Mouse (Mus musculus): ENCODE measurements around the gene Hmga1. TPM values are rescaled to one million over a fixed set of nuclear protein-coding genes. Genes with fewer than 3 reads are reported as not detected.

Hmga1 gene
- polyA plus RNA-seq, 1 experiment from 2014 or later, result 456 TPM

DNA sequence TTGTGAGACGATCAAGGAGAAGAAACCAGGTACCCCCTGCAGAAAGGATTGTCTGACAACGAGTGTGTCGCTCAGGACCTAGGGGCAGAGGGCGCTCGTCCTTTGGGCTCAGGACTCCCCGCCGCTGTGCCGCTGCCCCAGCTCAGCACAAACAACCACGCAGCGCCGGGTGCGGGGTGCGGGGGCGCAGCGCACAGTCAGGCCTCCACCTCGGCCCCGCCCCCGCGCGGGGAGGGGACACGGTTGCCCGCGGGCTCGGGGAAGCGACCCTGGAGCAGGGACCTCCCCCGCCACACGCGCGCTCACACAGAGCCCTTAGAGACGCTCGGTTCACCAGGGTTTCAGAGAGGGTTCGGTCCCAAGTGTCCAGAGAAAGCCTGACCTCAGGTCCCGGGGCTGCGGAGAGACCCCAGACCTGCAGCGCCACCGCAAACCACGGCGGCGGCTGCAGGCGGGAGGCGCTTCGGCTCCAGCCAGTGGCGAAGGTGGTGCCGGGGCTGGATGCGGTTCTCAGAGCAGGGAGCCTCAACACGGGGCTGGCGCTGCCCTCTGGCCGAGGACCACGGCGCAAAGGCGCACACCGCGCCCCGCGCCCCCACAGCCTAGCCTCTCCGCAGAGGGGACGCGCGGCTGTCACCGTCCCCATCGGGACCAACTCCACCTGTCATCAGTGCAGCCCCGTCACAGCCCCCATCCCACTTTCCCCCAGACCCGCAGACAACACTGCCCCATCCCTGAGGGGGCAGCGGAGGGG, 44.3 kb upstream of the Hmga1 start:
- H3K4me2 ChIP-seq (ENCODE audit: low read depth), result peak overlapping the region; percentile 97
- H3K27ac ChIP-seq (ENCODE audit: low read depth, low read length), result 0 out of 2 replicates have a peak overlapping the region, but pooled peaks have one; percentile 39
- DNase-seq (ENCODE audit: low spot score) (peak; percentile 56), ATAC-seq (ENCODE audit: insufficient read depth, low FRiP score, low TSS enrichment) (peak; percentile 22; the same call in 1 of the 2 replicates)
- peak overlapping the region; percentile 57 for H3K4me3 ChIP-seq (ENCODE audit: low read depth, low read length)
- peaks cover 9% of the 10 kb centered on the region for H3K4me1 ChIP-seq (ENCODE audit: control insufficient read depth, insufficient read depth, low read length)
- H3K36me3 ChIP-seq (ENCODE audit: control insufficient read depth, insufficient read depth, low read length), result no peaks in the 10 kb centered on the region
- WGBS, result under 1% methylated on average over 42 of the region's 64 CpGs
- peak overlapping the region; percentile 69 for H3K9ac ChIP-seq (ENCODE audit: low read length)
- H3K9me3 ChIP-seq (ENCODE audit: control insufficient read depth, low read length), result no peaks in the 10 kb centered on the region
- H3K27me3 ChIP-seq (ENCODE audit: control insufficient read depth, insufficient read depth, low read length), result peaks cover 54% of the 10 kb centered on the region

GRCm38 (mm10) chr17:27512619-27513161, 43.6 kb upstream of the Hmga1 start:
- ATAC-seq (ENCODE audit: insufficient read depth, low FRiP score, low TSS enrichment), result peak; percentile 28; the same call in 1 of the 2 replicates

DNA sequence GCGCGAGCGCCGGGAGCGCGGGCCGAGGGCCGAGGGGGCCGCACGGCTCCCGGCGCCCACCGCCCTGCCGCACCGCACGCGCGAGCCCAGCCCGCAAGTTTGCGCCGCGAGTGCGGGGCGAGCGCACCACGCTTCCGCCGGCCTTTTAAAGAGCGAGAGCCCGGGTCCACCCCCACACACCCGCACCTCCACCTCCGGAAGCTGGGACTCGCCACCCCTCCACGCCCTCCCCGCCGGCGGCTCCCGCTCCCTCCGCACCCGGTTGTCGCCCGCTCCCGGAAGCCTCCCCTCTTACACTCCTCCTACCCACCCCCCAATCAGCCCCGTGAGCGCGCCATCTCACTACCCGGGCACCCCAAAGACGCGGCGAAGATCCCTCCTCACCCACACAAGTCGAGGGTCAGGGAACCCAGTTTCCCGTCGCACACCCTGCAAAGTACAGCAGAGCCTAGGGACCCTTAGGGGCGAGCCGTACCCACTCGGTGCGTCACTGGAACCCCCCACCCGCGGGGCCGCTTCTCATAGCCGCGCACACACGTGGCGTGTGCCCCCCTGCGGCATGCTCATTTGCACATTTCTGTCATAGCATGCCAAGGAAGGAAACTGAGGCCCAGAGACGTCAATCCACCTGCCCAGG, 42.9 kb upstream of the Hmga1 start:
- peak overlapping the region; percentile 97 for H3K4me2 ChIP-seq (ENCODE audit: low read depth)
- peaks cover 54% of the 10 kb centered on the region for H3K27me3 ChIP-seq (ENCODE audit: control insufficient read depth, insufficient read depth, low read length)
- no peaks in the 10 kb centered on the region for H3K9me3 ChIP-seq (ENCODE audit: control insufficient read depth, low read length)
- H3K4me1 ChIP-seq (ENCODE audit: control insufficient read depth, insufficient read depth, low read length), result peaks cover 9% of the 10 kb centered on the region
- WGBS, result 1% methylated on average over 45 of the region's 66 CpGs
- no peaks in the 10 kb centered on the region for H3K36me3 ChIP-seq (ENCODE audit: control insufficient read depth, insufficient read depth, low read length)
- peak overlapping the region; percentile 57 for H3K4me3 ChIP-seq (ENCODE audit: low read depth, low read length)
- no peak overlapping the region for H3K27ac ChIP-seq (ENCODE audit: low read depth, low read length)
- DNase-seq (ENCODE audit: low spot score) (no peak), ATAC-seq (ENCODE audit: insufficient read depth, low FRiP score, low TSS enrichment) (no peak)
- peak overlapping the region; percentile 69 for H3K9ac ChIP-seq (ENCODE audit: low read length)

More at GRCm38 (mm10) chr17:27512619-27513161, 43.6 kb upstream of the Hmga1 start:
- peaks cover 54% of the 10 kb centered on the region for H3K27me3 ChIP-seq (ENCODE audit: control insufficient read depth, insufficient read depth, low read length)
- peak overlapping the region; percentile 97 for H3K4me2 ChIP-seq (ENCODE audit: low read depth)
- H3K36me3 ChIP-seq (ENCODE audit: control insufficient read depth, insufficient read depth, low read length), result no peaks in the 10 kb centered on the region
- under 1% methylated on average over 52 of the region's 78 CpGs for WGBS
- H3K9ac ChIP-seq (ENCODE audit: low read length), result peak overlapping the region; percentile 69
- peak overlapping the region; percentile 39; the same call in 1 of the 2 replicates for H3K27ac ChIP-seq (ENCODE audit: low read depth, low read length)
- DNase-seq (ENCODE audit: low spot score), result no peak
- H3K9me3 ChIP-seq (ENCODE audit: control insufficient read depth, low read length), result no peaks in the 10 kb centered on the region
- peaks cover 9% of the 10 kb centered on the region for H3K4me1 ChIP-seq (ENCODE audit: control insufficient read depth, insufficient read depth, low read length)
- H3K4me3 ChIP-seq (ENCODE audit: low read depth, low read length), result peak overlapping the region; percentile 57

- Histone ChIP-seq H3K4me1 (ENCODE audit: control insufficient read depth, insufficient read depth, low read length) (peaks cover 15% of the 10 kb centered on the region), H3K27me3 (ENCODE audit: control insufficient read depth, insufficient read depth, low read length) (peaks cover 54% of the 10 kb centered on the region), H3K36me3 (ENCODE audit: control insufficient read depth, insufficient read depth, low read length) (no peaks in the 10 kb centered on the region), H3K9me3 (ENCODE audit: control insufficient read depth, low read length) (no peaks in the 10 kb centered on the region), H3K27ac (ENCODE audit: low read depth, low read length) (no peak overlapping the region), H3K9ac (ENCODE audit: low read length) (no peak overlapping the region), H3K4me2 (ENCODE audit: low read depth) (peak overlapping the region; percentile 97), H3K4me3 (ENCODE audit: low read depth, low read length) (peak overlapping the region; percentile 57)
- DNase-seq (ENCODE audit: low spot score) (no peak), ATAC-seq (ENCODE audit: insufficient read depth, low FRiP score, low TSS enrichment) (no peak)
- WGBS, result 27% methylated on average over 27 of the region's 27 CpGs
Measured at GRCm38 (mm10) chr17:27513916-27514762, 42.2 kb upstream of the Hmga1 start.

- Histone ChIP-seq H3K4me1 (ENCODE audit: control insufficient read depth, insufficient read depth, low read length) (peaks cover 8% of the 10 kb centered on the region; the same call in 1 of the 2 replicates), H3K4me3 (ENCODE audit: low read depth, low read length) (no peak overlapping the region), H3K27ac (ENCODE audit: low read depth, low read length) (no peak overlapping the region), H3K9me3 (ENCODE audit: control insufficient read depth, low read length) (no peaks in the 10 kb centered on the region), H3K4me2 (ENCODE audit: low read depth) (no peak overlapping the region), H3K36me3 (ENCODE audit: control insufficient read depth, insufficient read depth, low read length) (no peaks in the 10 kb centered on the region), H3K27me3 (ENCODE audit: control insufficient read depth, insufficient read depth, low read length) (peaks cover 29% of the 10 kb centered on the region), H3K9ac (ENCODE audit: low read length) (no peak overlapping the region)
- ATAC-seq (ENCODE audit: insufficient read depth, low FRiP score, low TSS enrichment), result no peak
- WGBS, result 28% methylated on average over 9 of the region's 9 CpGs
- DNase-seq (ENCODE audit: low spot score), result no peak
Measured at GRCm38 (mm10) chr17:27518296-27518695, 38.0 kb upstream of the Hmga1 start.

- no peak overlapping the region for H3K4me3 ChIP-seq (ENCODE audit: low read depth, low read length)
- no peaks in the 10 kb centered on the region for H3K9me3 ChIP-seq (ENCODE audit: control insufficient read depth, low read length)
- ATAC-seq (ENCODE audit: insufficient read depth, low FRiP score, low TSS enrichment) (no peak), DNase-seq (ENCODE audit: low spot score) (peak; percentile 61)
- H3K4me2 ChIP-seq (ENCODE audit: low read depth), result no peak overlapping the region
- 36% methylated on average over 15 of the region's 15 CpGs for WGBS
- H3K9ac ChIP-seq (ENCODE audit: low read length), result no peak overlapping the region
- peaks cover 22% of the 10 kb centered on the region for H3K27me3 ChIP-seq (ENCODE audit: control insufficient read depth, insufficient read depth, low read length)
- no peak overlapping the region for H3K27ac ChIP-seq (ENCODE audit: low read depth, low read length)
- H3K4me1 ChIP-seq (ENCODE audit: control insufficient read depth, insufficient read depth, low read length), result peaks cover 8% of the 10 kb centered on the region; the same call in 1 of the 2 replicates
- H3K36me3 ChIP-seq (ENCODE audit: control insufficient read depth, insufficient read depth, low read length), result no peaks in the 10 kb centered on the region
Measured at GRCm38 (mm10) chr17:27518700-27519595, 37.3 kb upstream of the Hmga1 start.

GRCm38 (mm10) chr17:27520557-27520956, 35.7 kb upstream of the Hmga1 start:
- Histone ChIP-seq H3K27me3 (ENCODE audit: control insufficient read depth, insufficient read depth, low read length) (peaks cover 9% of the 10 kb centered on the region), H3K4me1 (ENCODE audit: control insufficient read depth, insufficient read depth, low read length) (peaks cover 8% of the 10 kb centered on the region; the same call in 1 of the 2 replicates)

More at GRCm38 (mm10) chr17:27520557-27520956, 35.7 kb upstream of the Hmga1 start:
- Histone ChIP-seq H3K4me2 (ENCODE audit: low read depth) (no peak overlapping the region), H3K4me3 (ENCODE audit: low read depth, low read length) (no peak overlapping the region), H3K9me3 (ENCODE audit: control insufficient read depth, low read length) (no peaks in the 10 kb centered on the region), H3K27ac (ENCODE audit: low read depth, low read length) (no peak overlapping the region), H3K9ac (ENCODE audit: low read length) (no peak overlapping the region), H3K36me3 (ENCODE audit: control insufficient read depth, insufficient read depth, low read length) (no peaks in the 10 kb centered on the region)
- peak; percentile 85 for DNase-seq (ENCODE audit: low spot score)
- WGBS, result 1% methylated on average over 27 of the region's 27 CpGs
- no peak for ATAC-seq (ENCODE audit: insufficient read depth, low FRiP score, low TSS enrichment)

Measured in neural tube, embryonic 11.5 days (tissue).